10 mouse cellular contexts compared by ENCODE assay signal in genomic region chr12:55438058-55438457, GRCm38 (mm10). TPM values are rescaled to one million over a fixed set of nuclear protein-coding genes. Genes with fewer than 3 reads are reported as not detected.
DNase-seq lines count a peak whose midpoint lies in the region; ATAC-seq and TF ChIP-seq lines count a peak whose summit lies in the region.
"Had no signal": no experiment of that assay in that cellular context is flagged by ENCODE, and none has a peak within 500 bp of the region (broad histone marks: within the 10 kb centered on the region; RNA-seq: fewer than 3 reads in every experiment).

No protein-coding gene starts in this region.

- H3K9me3 ChIP-seq in lung, embryonic 15.5 days = no peaks in the 10 kb centered on the region
- H3K9me3 ChIP-seq in limb, embryonic 11.5 days (ENCODE audit: control insufficient read depth, low read length) = no peaks in the 10 kb centered on the region
- no peaks in the 10 kb centered on the region for H3K9me3 ChIP-seq in stomach, embryonic 15.5 days

- WGBS in cerebellum, adult 2 months = 84% methylated on average over 10 of the region's 10 CpGs
- 66% methylated on average over 10 of the region's 10 CpGs for WGBS in lung, embryonic 15.5 days
- 73% methylated on average over 10 of the region's 10 CpGs for WGBS in limb, embryonic 11.5 days
- 73% methylated on average over 10 of the region's 10 CpGs for WGBS in stomach, embryonic 15.5 days

- peak overlapping the region; percentile 43; the same call in 1 of the 2 replicates for H3K27ac ChIP-seq in cerebellum, adult 2 months (ENCODE audit: insufficient read depth, low read length)
- H3K27ac ChIP-seq in lung, embryonic 15.5 days = 0 out of 2 replicates have a peak overlapping the region, but pooled peaks have one; percentile 29
- H3K27ac ChIP-seq in limb, embryonic 11.5 days (replicated peaks; ENCODE audit: low read depth, low read length) = peak overlapping the region; percentile 77
- peak overlapping the region; percentile 57 for H3K27ac ChIP-seq in stomach, embryonic 15.5 days

- TF ChIP-seq CTCF in cerebellum, adult 2 months (IDR thresholded peaks at IDR 0.05; ENCODE audit: borderline replicate concordance, insufficient read depth, low read depth, low read length) = no peak

- ATAC-seq in lung, embryonic 15.5 days (ENCODE audit: borderline replicate concordance, extremely low read depth, low FRiP score, low TSS enrichment) = no peak
- ATAC-seq in limb, embryonic 11.5 days (ENCODE audit: insufficient number of reproducible peaks, low FRiP score, low TSS enrichment, low read depth) = no peak
- no peak for ATAC-seq in stomach, embryonic 15.5 days (ENCODE audit: insufficient read depth, low FRiP score, low read depth)
- no peak for ATAC-seq in granulocyte monocyte progenitor cell, adult 5-6 weeks (replicated peaks; ENCODE audit: poor library complexity, severe bottlenecking)

- no peaks in the 10 kb centered on the region for H3K27me3 ChIP-seq in cerebellum, adult 2 months (ENCODE audit: control insufficient read depth, insufficient read depth, low read length)
- H3K27me3 ChIP-seq in lung, embryonic 15.5 days = no peaks in the 10 kb centered on the region
- no peaks in the 10 kb centered on the region for H3K27me3 ChIP-seq in limb, embryonic 11.5 days (ENCODE audit: control insufficient read depth, insufficient read depth, low read length)
- H3K27me3 ChIP-seq in stomach, embryonic 15.5 days (replicated peaks) = no peaks in the 10 kb centered on the region

- H3K36me3 ChIP-seq in lung, embryonic 15.5 days = no peaks in the 10 kb centered on the region
- H3K36me3 ChIP-seq in limb, embryonic 11.5 days (ENCODE audit: control insufficient read depth, insufficient read depth, low read length) = no peaks in the 10 kb centered on the region
- H3K36me3 ChIP-seq in stomach, embryonic 15.5 days = no peaks in the 10 kb centered on the region

- H3K4me2 ChIP-seq in lung, embryonic 15.5 days = no peak overlapping the region
- H3K4me2 ChIP-seq in limb, embryonic 11.5 days (ENCODE audit: low read depth, severe bottlenecking) = peak overlapping the region; percentile 37
- H3K4me2 ChIP-seq in stomach, embryonic 15.5 days = peak overlapping the region; percentile 29; the same call in 1 of the 2 replicates

- peaks cover 11% of the 10 kb centered on the region for H3K4me1 ChIP-seq in cerebellum, adult 2 months (ENCODE audit: control insufficient read depth, insufficient read depth, low read length)
- H3K4me1 ChIP-seq in lung, embryonic 15.5 days = peaks cover 36% of the 10 kb centered on the region
- peaks cover 7% of the 10 kb centered on the region; the same call in 1 of the 2 replicates for H3K4me1 ChIP-seq in limb, embryonic 11.5 days (ENCODE audit: control insufficient read depth, insufficient read depth, low read length)
- H3K4me1 ChIP-seq in stomach, embryonic 15.5 days = peaks cover 36% of the 10 kb centered on the region

- no peak for TF ChIP-seq POLR2A in cerebellum, adult 2 months (IDR thresholded peaks at IDR 0.05; ENCODE audit: borderline replicate concordance, insufficient read depth, low read length)

- no peak overlapping the region for H3K9ac ChIP-seq in lung, embryonic 15.5 days
- H3K9ac ChIP-seq in limb, embryonic 11.5 days (ENCODE audit: low read length) = peak overlapping the region; percentile 9
- H3K9ac ChIP-seq in stomach, embryonic 15.5 days = no peak overlapping the region

- no peak for DNase-seq in cerebellum, adult 2 months
- DNase-seq in cerebellum, adult 11 months = no peak
- no peak for DNase-seq in lung, postnatal 10 days
- no peak for DNase-seq in limb, embryonic 11.5 days (ENCODE audit: low spot score)
- no peak for DNase-seq in cerebellum, adult 11-12 months
- DNase-seq: kidney, adult 8-10 months; liver had no signal

- no peak overlapping the region for H3K4me3 ChIP-seq in cerebellum, adult 2 months (replicated peaks; ENCODE audit: insufficient read depth, low read depth, low read length)
- H3K4me3 ChIP-seq in lung, embryonic 15.5 days = no peak overlapping the region
- H3K4me3 ChIP-seq in limb, embryonic 11.5 days (ENCODE audit: low read depth, low read length) = no peak overlapping the region
- no peak overlapping the region for H3K4me3 ChIP-seq in stomach, embryonic 15.5 days (replicated peaks)

RNA-seq across cellular contexts. Expression of gene Psma6, which starts 54.0 kb away (rescaled TPM):
- 147 TPM in 2 replicates for polyA plus RNA-seq in cerebellum, adult 2 months (2012; rRNA removed)
- polyA plus RNA-seq in lung, embryonic 15.5 days (2015; fragmentation: Nextera tagmentation; extraction: Ambion mirVana) = 427 and 430 TPM in 2 replicates
- polyA plus RNA-seq in limb, embryonic 11.5 days (2014; fragmentation: Nextera tagmentation; extraction: Ambion mirVana) = 478 and 499 TPM in 2 replicates
- 392 and 406 TPM in 2 replicates for polyA plus RNA-seq in stomach, embryonic 15.5 days (2015; fragmentation: Nextera tagmentation; extraction: Ambion mirVana)
- 302 and 383 TPM in 2 replicates for total RNA-seq in granulocyte monocyte progenitor cell, adult 5-6 weeks (2014; fragmentation: Nextera tagmentation)
- 365 and 381 TPM in 2 replicates for total RNA-seq in granulocyte monocyte progenitor cell, adult 5-6 weeks (2017)

RNA-seq across cellular contexts. Expression of gene Nfkbia, which starts 54.4 kb away (rescaled TPM):
- polyA plus RNA-seq in cerebellum, adult 2 months (2012; rRNA removed) = 39.1 and 45.7 TPM in 2 replicates
- polyA plus RNA-seq in lung, embryonic 15.5 days (2015; fragmentation: Nextera tagmentation; extraction: Ambion mirVana) = 110 and 116 TPM in 2 replicates
- 65.1 and 70.4 TPM in 2 replicates for polyA plus RNA-seq in limb, embryonic 11.5 days (2014; fragmentation: Nextera tagmentation; extraction: Ambion mirVana)
- polyA plus RNA-seq in stomach, embryonic 15.5 days (2015; fragmentation: Nextera tagmentation; extraction: Ambion mirVana) = 78.4 and 81.8 TPM in 2 replicates
- 7.5 and 15.3 TPM in 2 replicates for total RNA-seq in granulocyte monocyte progenitor cell, adult 5-6 weeks (2014; fragmentation: Nextera tagmentation)
- total RNA-seq in granulocyte monocyte progenitor cell, adult 5-6 weeks (2017) = 65.5 and 75.3 TPM in 2 replicates
